Mouse (Mus musculus): ENCODE data around the gene Gse1. TPM values are rescaled to one million over a fixed set of nuclear protein-coding genes. Genes with fewer than 3 reads are reported as not detected.
A peak's percentile ranks its signal among the peaks of the same experiment; 100 is the strongest.

Gene Gse1
- polyA plus RNA-seq, 1 experiment from 2014 or later, result 22.6 TPM

DNA sequence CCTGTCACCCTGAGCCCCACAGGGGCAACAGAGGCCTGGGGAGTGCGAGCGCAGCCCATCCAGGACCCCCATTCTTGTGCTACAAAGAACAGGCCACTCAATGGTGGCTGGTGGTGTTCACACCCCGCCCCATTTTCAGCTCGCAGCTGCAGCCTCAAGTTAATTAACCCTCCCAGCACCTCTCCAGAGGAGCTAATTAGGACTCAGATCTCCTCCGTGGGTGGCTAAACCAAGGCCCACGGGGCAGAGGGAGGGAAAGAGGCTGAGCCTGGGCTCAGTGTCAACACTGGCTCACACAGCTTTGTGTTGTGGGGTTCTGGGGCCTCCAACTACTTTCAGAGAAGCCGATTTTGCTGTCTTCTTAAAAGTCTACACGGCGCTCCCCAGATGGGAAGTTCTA lies 75.8 kb downstream of the Gse1 start:
- H3K4me2 ChIP-seq (ENCODE audit: low read length), result no peak overlapping the region
- H3K9me3 ChIP-seq (replicated peaks; ENCODE audit: control insufficient read depth, low read length), result no peaks in the 10 kb centered on the region
- DNase-seq (ENCODE audit: low spot score), result peak; percentile 93
- 2% methylated on average over 9 of the region's 9 CpGs for WGBS
- H3K4me1 ChIP-seq (ENCODE audit: control insufficient read depth, insufficient read depth, low read length), result peaks cover 54% of the 10 kb centered on the region
- H3K4me3 ChIP-seq (ENCODE audit: low read depth, low read length), result no peak overlapping the region
- H3K9ac ChIP-seq (ENCODE audit: low read length), result peak overlapping the region; percentile 2; the same call in 1 of the 2 replicates
- no peaks in the 10 kb centered on the region for H3K27me3 ChIP-seq (replicated peaks; ENCODE audit: control insufficient read depth, insufficient read depth, low read length)
- peak; percentile 67 for ATAC-seq
- H3K36me3 ChIP-seq (ENCODE audit: control insufficient read depth, insufficient read depth, low read length), result no peaks in the 10 kb centered on the region
- peak overlapping the region; percentile 78 for H3K27ac ChIP-seq (ENCODE audit: low read depth, low read length)

DNA sequence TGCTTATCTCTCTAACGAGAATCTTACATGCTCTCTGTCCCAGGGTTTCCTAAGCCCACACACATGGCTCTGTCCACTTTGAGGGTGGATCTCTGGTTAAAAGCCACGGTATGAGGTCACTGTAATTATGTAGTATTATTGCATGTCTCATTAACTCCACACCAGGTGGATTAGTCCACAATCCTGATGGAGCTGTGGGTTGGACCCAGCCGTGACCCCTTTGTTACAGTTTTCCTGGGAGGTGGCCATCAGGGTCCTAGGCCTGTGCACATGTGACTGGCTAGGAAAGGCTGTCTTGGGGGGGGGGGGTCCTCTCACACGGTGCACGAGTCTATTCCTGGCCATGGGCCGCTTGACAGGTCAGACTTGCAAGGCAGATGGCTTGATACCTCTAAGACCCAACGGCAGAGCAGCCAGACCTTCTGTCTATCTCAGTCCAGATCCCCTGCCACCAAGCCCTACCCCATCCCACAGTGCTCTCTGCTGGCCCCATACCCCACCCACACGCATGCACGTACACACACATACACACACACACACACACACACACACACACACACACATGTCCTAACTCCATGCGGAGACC lies 77.6 kb downstream of the Gse1 start:
- DNase-seq (ENCODE audit: low spot score) (no peak), ATAC-seq (no peak)
- Histone ChIP-seq H3K4me3 (ENCODE audit: low read depth, low read length) (no peak overlapping the region), H3K27ac (ENCODE audit: low read depth, low read length) (no peak overlapping the region), H3K9me3 (replicated peaks; ENCODE audit: control insufficient read depth, low read length) (no peaks in the 10 kb centered on the region), H3K27me3 (replicated peaks; ENCODE audit: control insufficient read depth, insufficient read depth, low read length) (no peaks in the 10 kb centered on the region), H3K36me3 (ENCODE audit: control insufficient read depth, insufficient read depth, low read length) (no peaks in the 10 kb centered on the region), H3K4me1 (ENCODE audit: control insufficient read depth, insufficient read depth, low read length) (peaks cover 55% of the 10 kb centered on the region), H3K9ac (ENCODE audit: low read length) (no peak overlapping the region), H3K4me2 (ENCODE audit: low read length) (no peak overlapping the region)
- WGBS, result 58% methylated on average over 10 of the region's 10 CpGs

- Histone ChIP-seq H3K4me2 (ENCODE audit: low read length) (0 out of 2 replicates have a peak overlapping the region, but pooled peaks have one; percentile 4), H3K4me3 (ENCODE audit: low read depth, low read length) (no peak overlapping the region), H3K36me3 (ENCODE audit: control insufficient read depth, insufficient read depth, low read length) (no peaks in the 10 kb centered on the region), H3K4me1 (ENCODE audit: control insufficient read depth, insufficient read depth, low read length) (peaks cover 53% of the 10 kb centered on the region), H3K27ac (ENCODE audit: low read depth, low read length) (peak overlapping the region; percentile 84), H3K9me3 (replicated peaks; ENCODE audit: control insufficient read depth, low read length) (no peaks in the 10 kb centered on the region), H3K9ac (ENCODE audit: low read length) (peak overlapping the region; percentile 29), H3K27me3 (replicated peaks; ENCODE audit: control insufficient read depth, insufficient read depth, low read length) (no peaks in the 10 kb centered on the region)
- ATAC-seq (peak; percentile 54), DNase-seq (ENCODE audit: low spot score) (peak; percentile 88)
- 5% methylated on average over 16 of the region's 16 CpGs for WGBS
Measured at GRCm38 (mm10) chr8:120307103-120307502, 78.8 kb downstream of the Gse1 start.

- Histone ChIP-seq H3K4me2 (ENCODE audit: low read length) (0 out of 2 replicates have a peak overlapping the region, but pooled peaks have one; percentile 4), H3K4me1 (ENCODE audit: control insufficient read depth, insufficient read depth, low read length) (peaks cover 53% of the 10 kb centered on the region)
- no peak for DNase-seq (ENCODE audit: low spot score)
Measured at GRCm38 (mm10) chr8:120307528-120307927, 79.3 kb downstream of the Gse1 start.

GRCm38 (mm10) chr8:120308131-120308530 lies 79.9 kb downstream of the Gse1 start:
- 38% methylated on average over 8 of the region's 8 CpGs for WGBS
- H3K27me3 ChIP-seq (replicated peaks; ENCODE audit: control insufficient read depth, insufficient read depth, low read length), result no peaks in the 10 kb centered on the region

More at GRCm38 (mm10) chr8:120307528-120307927, 79.3 kb downstream of the Gse1 start:
- Histone ChIP-seq H3K27ac (ENCODE audit: low read depth, low read length) (peak overlapping the region; percentile 84), H3K4me3 (ENCODE audit: low read depth, low read length) (no peak overlapping the region), H3K9ac (ENCODE audit: low read length) (peak overlapping the region; percentile 29), H3K27me3 (replicated peaks; ENCODE audit: control insufficient read depth, insufficient read depth, low read length) (no peaks in the 10 kb centered on the region), H3K9me3 (replicated peaks; ENCODE audit: control insufficient read depth, low read length) (no peaks in the 10 kb centered on the region), H3K36me3 (ENCODE audit: control insufficient read depth, insufficient read depth, low read length) (no peaks in the 10 kb centered on the region)
- WGBS, result 38% methylated on average over 11 of the region's 11 CpGs
- peak; percentile 1; the same call in 1 of the 2 replicates for ATAC-seq

GRCm38 (mm10) chr8:120308553-120308952 lies 80.3 kb downstream of the Gse1 start:
- Histone ChIP-seq H3K27me3 (replicated peaks; ENCODE audit: control insufficient read depth, insufficient read depth, low read length) (no peaks in the 10 kb centered on the region), H3K36me3 (ENCODE audit: control insufficient read depth, insufficient read depth, low read length) (no peaks in the 10 kb centered on the region), H3K9ac (ENCODE audit: low read length) (peak overlapping the region; percentile 10; the same call in 1 of the 2 replicates), H3K4me1 (ENCODE audit: control insufficient read depth, insufficient read depth, low read length) (peaks cover 47% of the 10 kb centered on the region), H3K27ac (ENCODE audit: low read depth, low read length) (peak overlapping the region; percentile 84), H3K4me2 (ENCODE audit: low read length) (no peak overlapping the region), H3K4me3 (ENCODE audit: low read depth, low read length) (no peak overlapping the region), H3K9me3 (replicated peaks; ENCODE audit: control insufficient read depth, low read length) (no peaks in the 10 kb centered on the region)
- DNase-seq (ENCODE audit: low spot score) (peak; percentile 63), ATAC-seq (no peak)
- WGBS, result 39% methylated on average over 9 of the region's 9 CpGs

More at GRCm38 (mm10) chr8:120308131-120308530, 79.9 kb downstream of the Gse1 start:
- ATAC-seq (no peak), DNase-seq (ENCODE audit: low spot score) (no peak)
- H3K4me1 ChIP-seq (ENCODE audit: control insufficient read depth, insufficient read depth, low read length), result peaks cover 51% of the 10 kb centered on the region
- no peak overlapping the region for H3K9ac ChIP-seq (ENCODE audit: low read length)
- no peak overlapping the region for H3K4me2 ChIP-seq (ENCODE audit: low read length)
- no peak overlapping the region for H3K4me3 ChIP-seq (ENCODE audit: low read depth, low read length)
- H3K36me3 ChIP-seq (ENCODE audit: control insufficient read depth, insufficient read depth, low read length), result no peaks in the 10 kb centered on the region
- H3K9me3 ChIP-seq (replicated peaks; ENCODE audit: control insufficient read depth, low read length), result no peaks in the 10 kb centered on the region
- H3K27ac ChIP-seq (ENCODE audit: low read depth, low read length), result peak overlapping the region; percentile 84

DNA sequence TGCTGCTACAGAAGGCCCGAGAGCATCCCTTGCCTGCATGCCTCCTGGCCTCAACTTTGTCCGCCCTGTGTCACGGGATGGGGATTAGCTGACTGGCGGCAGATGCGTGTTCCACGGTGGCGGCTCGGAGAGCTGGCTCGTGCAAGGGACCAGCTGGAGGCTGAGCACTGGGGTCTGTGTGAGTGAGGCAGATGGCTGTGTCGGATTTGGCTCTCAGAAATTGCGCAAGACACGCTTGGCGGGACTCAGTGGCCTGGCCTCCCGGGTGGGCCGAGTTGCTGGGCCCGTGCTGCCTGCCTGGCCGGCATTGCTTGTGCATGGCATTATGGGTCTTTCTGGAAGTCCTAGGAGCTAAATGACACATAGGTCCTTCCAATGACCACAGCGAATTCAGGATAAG lies 81.1 kb downstream of the Gse1 start:
- Histone ChIP-seq H3K9ac (ENCODE audit: low read length) (peak overlapping the region; percentile 10), H3K4me3 (ENCODE audit: low read depth, low read length) (no peak overlapping the region), H3K4me1 (ENCODE audit: control insufficient read depth, insufficient read depth, low read length) (peaks cover 39% of the 10 kb centered on the region), H3K4me2 (ENCODE audit: low read length) (peak overlapping the region; percentile 4; the same call in 1 of the 2 replicates), H3K36me3 (ENCODE audit: control insufficient read depth, insufficient read depth, low read length) (no peaks in the 10 kb centered on the region), H3K27me3 (replicated peaks; ENCODE audit: control insufficient read depth, insufficient read depth, low read length) (no peaks in the 10 kb centered on the region), H3K9me3 (replicated peaks; ENCODE audit: control insufficient read depth, low read length) (no peaks in the 10 kb centered on the region), H3K27ac (ENCODE audit: low read depth, low read length) (peak overlapping the region; percentile 84)
- DNase-seq (ENCODE audit: low spot score) (peak; percentile 89), ATAC-seq (peak; percentile 81)
- WGBS, result 29% methylated on average over 18 of the region's 18 CpGs

DNA sequence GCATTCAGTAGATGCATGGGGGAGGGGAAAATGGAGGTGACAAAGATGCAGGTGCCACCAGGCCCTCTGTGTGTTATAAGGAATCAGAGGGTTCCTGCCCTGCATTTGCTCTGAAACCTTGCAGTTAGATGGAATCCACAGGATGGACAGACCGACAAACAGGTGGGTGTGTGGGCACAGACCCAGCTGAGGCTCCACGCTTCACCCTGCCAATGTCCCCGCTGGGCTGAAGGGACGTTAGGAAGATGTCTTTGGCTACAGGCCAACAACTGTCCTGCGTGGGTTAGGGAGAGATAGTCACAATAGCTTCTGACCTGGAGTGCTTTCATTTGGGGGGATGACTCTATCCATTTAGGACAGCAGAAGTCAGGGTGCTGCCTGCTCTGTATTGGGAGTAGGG lies 81.8 kb downstream of the Gse1 start:
- 49% methylated on average over 5 of the region's 5 CpGs for WGBS
- Histone ChIP-seq H3K27ac (ENCODE audit: low read depth, low read length) (peak overlapping the region; percentile 84; the same call in 1 of the 2 replicates), H3K9ac (ENCODE audit: low read length) (no peak overlapping the region), H3K4me1 (ENCODE audit: control insufficient read depth, insufficient read depth, low read length) (peaks cover 34% of the 10 kb centered on the region), H3K36me3 (ENCODE audit: control insufficient read depth, insufficient read depth, low read length) (no peaks in the 10 kb centered on the region), H3K4me2 (ENCODE audit: low read length) (no peak overlapping the region), H3K4me3 (ENCODE audit: low read depth, low read length) (no peak overlapping the region), H3K27me3 (replicated peaks; ENCODE audit: control insufficient read depth, insufficient read depth, low read length) (no peaks in the 10 kb centered on the region), H3K9me3 (replicated peaks; ENCODE audit: control insufficient read depth, low read length) (no peaks in the 10 kb centered on the region)
- ATAC-seq (no peak), DNase-seq (ENCODE audit: low spot score) (no peak)

DNA sequence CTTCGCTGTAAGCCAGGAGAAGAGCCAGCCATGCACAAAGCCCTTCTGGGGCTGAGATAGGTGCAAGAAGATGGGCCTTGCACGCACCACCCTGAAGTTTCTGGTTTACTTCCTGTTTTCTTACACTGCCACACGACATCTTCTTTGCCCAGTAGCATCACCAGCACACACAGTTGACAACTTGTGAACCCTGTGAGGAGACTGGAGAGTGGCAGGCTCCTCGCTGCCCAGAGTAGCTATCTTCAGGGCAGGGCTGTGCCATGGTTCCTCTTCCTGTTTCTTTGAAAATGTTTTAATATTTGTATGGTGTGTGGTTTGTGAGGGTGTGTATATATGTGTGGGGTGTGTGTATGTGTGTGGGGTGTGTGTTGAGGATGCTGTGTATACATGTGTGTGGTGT lies 84.2 kb downstream of the Gse1 start:
- Histone ChIP-seq H3K4me1 (ENCODE audit: control insufficient read depth, insufficient read depth, low read length) (peaks cover 28% of the 10 kb centered on the region), H3K4me2 (ENCODE audit: low read length) (no peak overlapping the region), H3K9me3 (replicated peaks; ENCODE audit: control insufficient read depth, low read length) (no peaks in the 10 kb centered on the region), H3K27ac (ENCODE audit: low read depth, low read length) (no peak overlapping the region), H3K9ac (ENCODE audit: low read length) (no peak overlapping the region), H3K4me3 (ENCODE audit: low read depth, low read length) (no peak overlapping the region), H3K27me3 (replicated peaks; ENCODE audit: control insufficient read depth, insufficient read depth, low read length) (no peaks in the 10 kb centered on the region), H3K36me3 (ENCODE audit: control insufficient read depth, insufficient read depth, low read length) (no peaks in the 10 kb centered on the region)
- ATAC-seq (no peak), DNase-seq (ENCODE audit: low spot score) (no peak)
- WGBS, result 90% methylated on average over 4 of the region's 4 CpGs
